In genomic region chr16:20701316-20701715, GRCm38 (mm10) we compare ENCODE assay signal across 10 mouse cellular contexts. TPM values are rescaled to one million over a fixed set of nuclear protein-coding genes. Genes with fewer than 3 reads are reported as not detected.
DNase-seq lines count a peak whose midpoint lies in the region; ATAC-seq and TF ChIP-seq lines count a peak whose summit lies in the region.
"Had no signal": no experiment of that assay in that cellular context is flagged by ENCODE, and none has a peak within 500 bp of the region (broad histone marks: within the 10 kb centered on the region; RNA-seq: fewer than 3 reads in every experiment).

No protein-coding gene starts in this region.

- no peak for TF ChIP-seq CTCF in layer of hippocampus, adult 2 months (conservative IDR thresholded peaks at IDR 0.05)

- peak overlapping the region; percentile 52 for H3K9ac ChIP-seq in embryonic facial prominence, embryonic 13.5 days
- H3K9ac ChIP-seq in intestine, embryonic 16.5 days (ENCODE audit: low read depth, low read length): 0 out of 2 replicates have a peak overlapping the region, but pooled peaks have one; percentile 48
- H3K9ac ChIP-seq in neural tube, embryonic 14.5 days (replicated peaks; ENCODE audit: low read depth, low read length): no peak overlapping the region

- H3K36me3 ChIP-seq in embryonic facial prominence, embryonic 13.5 days: peaks cover 38% of the 10 kb centered on the region
- no peaks in the 10 kb centered on the region for H3K36me3 ChIP-seq in intestine, embryonic 16.5 days (ENCODE audit: control insufficient read depth, insufficient read depth, low read length)
- H3K36me3 ChIP-seq in neural tube, embryonic 14.5 days (ENCODE audit: control insufficient read depth, insufficient read depth, low read length): peaks cover 25% of the 10 kb centered on the region

- peaks cover 19% of the 10 kb centered on the region for H3K4me1 ChIP-seq in embryonic facial prominence, embryonic 13.5 days
- H3K4me1 ChIP-seq in intestine, embryonic 16.5 days (ENCODE audit: control insufficient read depth, insufficient read depth, low read length): peaks cover 14% of the 10 kb centered on the region
- H3K4me1 ChIP-seq in neural tube, embryonic 14.5 days (ENCODE audit: control insufficient read depth, insufficient read depth, low read length): peaks cover 18% of the 10 kb centered on the region; the same call in 1 of the 2 replicates

- no peaks in the 10 kb centered on the region for H3K9me3 ChIP-seq in embryonic facial prominence, embryonic 13.5 days
- H3K9me3 ChIP-seq in intestine, embryonic 16.5 days (ENCODE audit: control insufficient read depth, low read length): no peaks in the 10 kb centered on the region
- no peaks in the 10 kb centered on the region for H3K9me3 ChIP-seq in neural tube, embryonic 14.5 days (ENCODE audit: control insufficient read depth, low read length)

- H3K27ac ChIP-seq in layer of hippocampus, adult 2 months: peak overlapping the region; percentile 77
- H3K27ac ChIP-seq in embryonic facial prominence, embryonic 13.5 days: peak overlapping the region; percentile 81
- H3K27ac ChIP-seq in intestine, embryonic 16.5 days (ENCODE audit: low read length): no peak overlapping the region
- peak overlapping the region; percentile 48; the same call in 1 of the 2 replicates for H3K27ac ChIP-seq in neural tube, embryonic 14.5 days (ENCODE audit: low read depth, low read length)

- peak; percentile 28; the same call in 1 of the 2 replicates for ATAC-seq in embryonic facial prominence, embryonic 13.5 days (ENCODE audit: insufficient number of reproducible peaks, insufficient read depth, low FRiP score, low TSS enrichment, low read depth)
- ATAC-seq in intestine, embryonic 16.5 days: no peak
- no peak for ATAC-seq in neural tube, embryonic 14.5 days (ENCODE audit: low read depth)
- ATAC-seq in inflammation-experienced regulatory T-cells, adult 6 months: no peak
- no peak for ATAC-seq in activated CD4-positive, CD25-positive, alpha-beta regulatory T cell, adult 4 months
- ATAC-seq: Patski had no signal

- 55% methylated on average over 7 of the region's 7 CpGs for WGBS in embryonic facial prominence, embryonic 13.5 days
- WGBS in intestine, embryonic 16.5 days: 62% methylated on average over 7 of the region's 7 CpGs
- WGBS in neural tube, embryonic 14.5 days: 41% methylated on average over 7 of the region's 7 CpGs

- peaks cover under 1% of the 10 kb centered on the region; the same call in 1 of the 2 replicates for H3K27me3 ChIP-seq in embryonic facial prominence, embryonic 13.5 days
- H3K27me3 ChIP-seq in intestine, embryonic 16.5 days (replicated peaks; ENCODE audit: control insufficient read depth, insufficient read depth, low read length): no peaks in the 10 kb centered on the region
- no peaks in the 10 kb centered on the region for H3K27me3 ChIP-seq in neural tube, embryonic 14.5 days (ENCODE audit: control insufficient read depth, insufficient read depth, low read length)
- H3K27me3 ChIP-seq: Patski had no signal

- H3K4me3 ChIP-seq in layer of hippocampus, adult 2 months: peak overlapping the region; percentile 17
- no peak overlapping the region for H3K4me3 ChIP-seq in embryonic facial prominence, embryonic 13.5 days
- no peak overlapping the region for H3K4me3 ChIP-seq in intestine, embryonic 16.5 days (ENCODE audit: low read length)
- no peak overlapping the region for H3K4me3 ChIP-seq in neural tube, embryonic 14.5 days (ENCODE audit: low read depth, low read length)

- 0 out of 2 replicates have a peak overlapping the region, but pooled peaks have one; percentile 36 for H3K4me2 ChIP-seq in embryonic facial prominence, embryonic 13.5 days
- no peak overlapping the region for H3K4me2 ChIP-seq in intestine, embryonic 16.5 days (ENCODE audit: low read depth, low read length)
- no peak overlapping the region for H3K4me2 ChIP-seq in neural tube, embryonic 14.5 days (ENCODE audit: low read depth, low read length)

- no peak for DNase-seq in layer of hippocampus, adult 2 months (ENCODE audit: low spot score in 2 of 2)
- DNase-seq in layer of hippocampus, adult 8-10 months (ENCODE audit: low spot score in 2 of 2): no peak
- DNase-seq: kidney, adult 8-10 months had no signal

RNA-seq across cellular contexts. Expression of gene Fam131a, which starts 8.3 kb away (rescaled TPM):
- total RNA-seq in layer of hippocampus, adult 2 months (2021): 100 to 1,000 TPM; 450 to 457 TPM
- 100 to 1,000 TPM; 395 to 431 (median 412) TPM for total RNA-seq in layer of hippocampus, adult 8-10 months (2022)
- 7.0 and 7.2 TPM in 2 replicates for polyA plus RNA-seq in embryonic facial prominence, embryonic 13.5 days (2015; fragmentation: Nextera tagmentation; extraction: Ambion mirVana)
- polyA plus RNA-seq in intestine, embryonic 16.5 days (2015; fragmentation: Nextera tagmentation; extraction: Ambion mirVana): 6.2 and 6.8 TPM in 2 replicates
- polyA plus RNA-seq in neural tube, embryonic 14.5 days (2014; fragmentation: Nextera tagmentation; extraction: Ambion mirVana): 42.5 and 48.2 TPM in 2 replicates
- polyA plus RNA-seq in inflammation-experienced regulatory T-cells, adult 6 months (2017; shearing (Covaris generic)): under 1 TPM; 0.30 to 0.78 (median 0.59) TPM
- polyA plus RNA-seq in activated CD4-positive, CD25-positive, alpha-beta regulatory T cell, adult 4 months (2017; shearing (Covaris generic)): 1 to 10 TPM in 1 of 2 experiments, not detected in 1; 1.2 TPM
- total RNA-seq: granulocyte monocyte progenitor cell, adult 5-6 weeks had no signal

RNA-seq across cellular contexts. Expression of gene Polr2h, which starts 16.1 kb away (rescaled TPM):
- 10 to 100 TPM; 26.1 TPM for total RNA-seq in layer of hippocampus, adult 2 months (2021)
- total RNA-seq in layer of hippocampus, adult 8-10 months (2022): 10 to 100 TPM; 18.6 to 29.3 (median 22.7) TPM
- 110 and 112 TPM in 2 replicates for polyA plus RNA-seq in embryonic facial prominence, embryonic 13.5 days (2015; fragmentation: Nextera tagmentation; extraction: Ambion mirVana)
- 84.5 and 95.5 TPM in 2 replicates for polyA plus RNA-seq in intestine, embryonic 16.5 days (2015; fragmentation: Nextera tagmentation; extraction: Ambion mirVana)
- 91.4 and 100 TPM in 2 replicates for polyA plus RNA-seq in neural tube, embryonic 14.5 days (2014; fragmentation: Nextera tagmentation; extraction: Ambion mirVana)
- 10 to 100 TPM; 63.1 to 71.1 (median 64.1) TPM for polyA plus RNA-seq in inflammation-experienced regulatory T-cells, adult 6 months (2017; shearing (Covaris generic))
- polyA plus RNA-seq in activated CD4-positive, CD25-positive, alpha-beta regulatory T cell, adult 4 months (2017; shearing (Covaris generic)): 10 to 100 TPM; 72.6 to 80.2 TPM

RNA-seq across cellular contexts. Expression of gene Clcn2, which starts 16.2 kb away (rescaled TPM):
- total RNA-seq in layer of hippocampus, adult 2 months (2021): 10 to 100 TPM; 74.2 to 79.5 TPM
- 100 to 1,000 TPM in 1 of 4 experiments, 10 to 100 TPM in 3; 83.1 to 103 (median 87.5) TPM for total RNA-seq in layer of hippocampus, adult 8-10 months (2022)
- 15.7 and 18.9 TPM in 2 replicates for polyA plus RNA-seq in embryonic facial prominence, embryonic 13.5 days (2015; fragmentation: Nextera tagmentation; extraction: Ambion mirVana)
- 12.0 and 13.1 TPM in 2 replicates for polyA plus RNA-seq in intestine, embryonic 16.5 days (2015; fragmentation: Nextera tagmentation; extraction: Ambion mirVana)
- 30.7 and 31.3 TPM in 2 replicates for polyA plus RNA-seq in neural tube, embryonic 14.5 days (2014; fragmentation: Nextera tagmentation; extraction: Ambion mirVana)
- 1 to 10 TPM in 1 of 3 experiments, under 1 TPM in 2; 0.48 to 1.2 (median 0.79) TPM for polyA plus RNA-seq in inflammation-experienced regulatory T-cells, adult 6 months (2017; shearing (Covaris generic))
- 1 to 10 TPM; 1.3 to 2.0 TPM for polyA plus RNA-seq in activated CD4-positive, CD25-positive, alpha-beta regulatory T cell, adult 4 months (2017; shearing (Covaris generic))

RNA-seq across cellular contexts. Expression of gene Chrd, which starts 31.6 kb away (rescaled TPM):
- 10 to 100 TPM; 87.0 to 90.7 TPM for total RNA-seq in layer of hippocampus, adult 2 months (2021)
- 100 to 1,000 TPM in 2 of 4 experiments, 10 to 100 TPM in 2; 77.0 to 106 (median 95.3) TPM for total RNA-seq in layer of hippocampus, adult 8-10 months (2022)
- polyA plus RNA-seq in embryonic facial prominence, embryonic 13.5 days (2015; fragmentation: Nextera tagmentation; extraction: Ambion mirVana): 3.4 and 4.5 TPM in 2 replicates
- 3.0 and 3.1 TPM in 2 replicates for polyA plus RNA-seq in intestine, embryonic 16.5 days (2015; fragmentation: Nextera tagmentation; extraction: Ambion mirVana)
- 6.6 and 7.0 TPM in 2 replicates for polyA plus RNA-seq in neural tube, embryonic 14.5 days (2014; fragmentation: Nextera tagmentation; extraction: Ambion mirVana)
- polyA plus RNA-seq in inflammation-experienced regulatory T-cells, adult 6 months (2017; shearing (Covaris generic)): not detected
- not detected for polyA plus RNA-seq in activated CD4-positive, CD25-positive, alpha-beta regulatory T cell, adult 4 months (2017; shearing (Covaris generic))
- total RNA-seq: granulocyte monocyte progenitor cell, adult 5-6 weeks had no signal

RNA-seq across cellular contexts. Expression of gene Thpo, which starts 33.0 kb away (rescaled TPM):
- total RNA-seq in layer of hippocampus, adult 2 months (2021): 10 to 100 TPM; 12.5 to 16.2 TPM
- total RNA-seq in layer of hippocampus, adult 8-10 months (2022): 10 to 100 TPM in 3 of 4 experiments, 1 to 10 TPM in 1; 9.9 to 15.1 (median 13.2) TPM
- 1.00 and 1.2 TPM in 2 replicates for polyA plus RNA-seq in embryonic facial prominence, embryonic 13.5 days (2015; fragmentation: Nextera tagmentation; extraction: Ambion mirVana)
- 2.6 and 2.9 TPM in 2 replicates for polyA plus RNA-seq in intestine, embryonic 16.5 days (2015; fragmentation: Nextera tagmentation; extraction: Ambion mirVana)
- polyA plus RNA-seq in neural tube, embryonic 14.5 days (2014; fragmentation: Nextera tagmentation; extraction: Ambion mirVana): 0.99 and 1.6 TPM in 2 replicates
- polyA plus RNA-seq in inflammation-experienced regulatory T-cells, adult 6 months (2017; shearing (Covaris generic)): not detected
- polyA plus RNA-seq in activated CD4-positive, CD25-positive, alpha-beta regulatory T cell, adult 4 months (2017; shearing (Covaris generic)): under 1 TPM in 1 of 2 experiments, not detected in 1; 0.26 TPM
- total RNA-seq: granulocyte monocyte progenitor cell, adult 5-6 weeks had no signal
